Mouse (Mus musculus): Measurements from ENCODE around the gene Eef1akmt2. TPM values are rescaled to one million over a fixed set of nuclear protein-coding genes. Genes with fewer than 3 reads are reported as not detected.

Eef1akmt2 gene
- polyA plus RNA-seq, 1 experiment from 2014 or later = 75.0 TPM

GRCm38 (mm10) chr7:132777728-132778453 lies 74.6 kb downstream of the Eef1akmt2 start:
- Histone ChIP-seq H3K4me3 (no peak overlapping the region), H3K27me3 (no peaks in the 10 kb centered on the region), H3K36me3 (peaks cover 39% of the 10 kb centered on the region), H3K4me2 (replicated peaks) (no peak overlapping the region), H3K27ac (no peak overlapping the region), H3K9ac (no peak overlapping the region), H3K4me1 (peaks cover 29% of the 10 kb centered on the region), H3K9me3 (replicated peaks) (no peaks in the 10 kb centered on the region)
- 92% methylated on average over 1 of the region's 1 CpGs for WGBS
- no peak for ATAC-seq (ENCODE audit: low FRiP score)

Other genes with a start within 250 kb of the Eef1akmt2 start
- gene Lhpp, start 242.0 kb downstream of the Eef1akmt2 start, polyA plus RNA-seq (2016; fragmentation: Nextera tagmentation; extraction: Ambion mirVana) = 17.7 and 17.8 TPM in 2 replicates
- gene Fam53b, start 38.8 kb downstream of the Eef1akmt2 start, polyA plus RNA-seq (2016; fragmentation: Nextera tagmentation; extraction: Ambion mirVana) = 22.7 and 25.3 TPM in 2 replicates
- gene Abraxas2, start 6.6 kb upstream of the Eef1akmt2 start, polyA plus RNA-seq (2016; fragmentation: Nextera tagmentation; extraction: Ambion mirVana) = 35.8 and 36.2 TPM in 2 replicates
- 20.0 and 23.0 TPM in 2 replicates for gene Zranb1, start 78.5 kb upstream of the Eef1akmt2 start, polyA plus RNA-seq (2016; fragmentation: Nextera tagmentation; extraction: Ambion mirVana)